Mouse (Mus musculus) left cerebral cortex, postnatal 4 days (tissue): Measurements from ENCODE around the gene Olfr1314. TPM values are rescaled to one million over a fixed set of nuclear protein-coding genes. Genes with fewer than 3 reads are reported as not detected.

ENCODE experiments used
- DNase-seq: peaks from one replicate; pipeline ENCODE4 v3.0.0-alpha.2; 2022
- intact Hi-C: fragments of 180-260 bp; cut with DNase I; formaldehyde crosslinking; loops from one replicate; pipeline ENCODE4 v1.15.1; 2025
- total RNA-seq, 2 experiments: library from RNA; stranded (reverse); gene quantifications; 2 replicates each; pipeline ENCODE4 v1.2.3; 2021

The Olfr1314 gene
- total RNA-seq = not detected

DNA sequence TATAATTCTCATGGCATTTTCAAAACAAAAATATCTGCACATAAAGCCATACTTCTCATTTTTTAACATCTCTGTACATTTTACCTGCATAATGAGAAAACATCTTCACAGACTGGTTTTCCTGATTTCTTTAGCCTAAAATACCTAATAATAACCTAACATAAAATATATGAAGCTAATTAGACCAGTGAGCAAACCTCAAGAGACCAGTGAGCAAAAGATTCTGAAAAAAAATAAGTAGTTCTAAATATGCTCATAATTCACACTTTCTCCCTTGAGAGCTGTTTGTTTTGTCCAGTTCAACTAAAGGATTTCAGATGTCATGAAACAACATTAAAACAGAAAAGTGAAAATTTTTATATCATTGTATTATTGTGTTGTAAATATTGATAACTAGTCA, at the start of gene Olfr1314:
Gene Olfr1314 (minus strand): TSS at position 101 of the 400 bp plus-strand sequence.
- intact Hi-C loops = no loop called here
- DNase-seq = no peak

DNA sequence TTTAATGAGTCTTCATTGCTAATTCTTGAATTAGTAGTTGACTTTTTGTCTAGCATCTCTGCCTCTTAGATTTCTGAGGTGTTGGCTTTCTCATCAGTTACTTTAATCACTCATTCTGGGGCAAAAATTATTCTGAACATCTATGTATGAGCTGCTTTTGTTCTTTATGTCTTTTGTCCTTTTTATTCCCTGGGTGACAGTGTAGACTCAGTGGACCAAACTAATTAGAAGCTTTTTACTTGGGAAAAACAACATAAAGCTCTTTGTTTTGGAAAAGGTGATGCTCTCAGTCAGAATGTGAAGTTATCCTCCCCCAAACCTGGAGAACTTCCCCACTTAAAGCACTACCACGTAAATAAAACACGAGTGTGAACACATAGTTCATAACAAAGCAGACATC, 43.4 kb upstream of the Olfr1314 start, which contains the start of gene Olfr1317:
Gene Olfr1317 (plus strand): TSS at position 301 of the 400 bp plus-strand sequence.
- intact Hi-C loops = no loop called here
- no peak for DNase-seq

- no peak for DNase-seq
- intact Hi-C loops = no loop called here
These were observed 38.3 kb upstream of the Olfr1314 start, which contains the start of gene Olfr1316 for GRCm38 (mm10) chr2:112134877-112135276. Gene Olfr1316, minus strand, starts transcription at chr2:112134977.

DNA sequence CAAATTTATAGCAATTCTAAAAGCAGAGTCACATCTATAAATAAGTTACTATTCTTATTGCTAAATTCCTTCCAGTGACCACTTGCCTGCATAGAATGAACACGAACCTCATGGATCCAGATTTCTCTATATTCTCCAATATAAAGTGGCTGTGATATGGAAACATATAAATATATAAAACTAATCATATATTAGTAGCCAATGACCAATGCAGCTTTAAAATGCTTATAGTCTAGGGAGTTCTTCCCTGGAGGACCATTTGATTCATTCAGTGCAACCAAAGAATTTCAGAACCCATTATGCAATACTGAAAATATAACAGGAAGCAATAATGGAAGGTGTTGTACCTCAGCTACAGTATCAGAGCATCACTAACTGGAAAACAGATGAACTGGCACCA, 18.8 kb upstream of the Olfr1314 start, which contains the start of gene Olfr1315-ps1:
Gene Olfr1315-ps1 (minus strand): TSS at position 101 of the 400 bp plus-strand sequence.
- DNase-seq = no peak
- intact Hi-C loops = no loop called here

GRCm38 (mm10) chr2:112077743-112078142, 18.8 kb downstream of the Olfr1314 start, which contains the start of gene Olfr1313:
Gene Olfr1313, minus strand, starts transcription at chr2:112077843.
- DNase-seq = no peak

GRCm38 (mm10) chr2:112050138-112050537, 46.4 kb downstream of the Olfr1314 start, which contains the start of gene Olfr1312:
Gene Olfr1312, minus strand, starts transcription at chr2:112050238.
- DNase-seq = no peak
- intact Hi-C loops = no loop called here

More at GRCm38 (mm10) chr2:112077743-112078142, 18.8 kb downstream of the Olfr1314 start, which contains the start of gene Olfr1313:
- intact Hi-C loops = no loop called here

Other genes starting within 250 kb of the Olfr1314 start
- not detected for gene Olfr1305, start 219.6 kb downstream of the Olfr1314 start, total RNA-seq
- not detected for gene Olfr1306, start 180.5 kb downstream of the Olfr1314 start, total RNA-seq
- gene Olfr1307, start 147.3 kb downstream of the Olfr1314 start, total RNA-seq = under 1 TPM; 0.04 TPM
- not detected for gene Olfr1308, start 131.8 kb downstream of the Olfr1314 start, total RNA-seq
- gene Olfr1309, start 106.5 kb downstream of the Olfr1314 start, total RNA-seq = not detected
- gene Olfr1310, start 84.1 kb downstream of the Olfr1314 start, total RNA-seq = not detected
- gene Olfr1311, start 72.4 kb downstream of the Olfr1314 start, total RNA-seq = not detected
- not detected for gene Olfr1312, start 46.5 kb downstream of the Olfr1314 start, total RNA-seq
- gene Olfr1313, start 18.9 kb downstream of the Olfr1314 start, total RNA-seq = not detected
- gene Olfr1315-ps1, start 18.7 kb upstream of the Olfr1314 start, total RNA-seq = not detected
- not detected for gene Olfr1316, start 38.2 kb upstream of the Olfr1314 start, total RNA-seq
- not detected for gene Olfr1317, start 43.5 kb upstream of the Olfr1314 start, total RNA-seq
- not detected for gene Olfr1318, start 57.4 kb upstream of the Olfr1314 start, total RNA-seq
- 10 to 100 TPM; 47.7 to 50.4 TPM for gene Lpcat4, start 142.7 kb upstream of the Olfr1314 start, total RNA-seq
- gene Nutm1, start 162.5 kb upstream of the Olfr1314 start, total RNA-seq = not detected
- gene Nop10, start 165.1 kb upstream of the Olfr1314 start, total RNA-seq = 10 to 100 TPM; 72.4 to 79.6 TPM
- gene Slc12a6, start 169.0 kb upstream of the Olfr1314 start, total RNA-seq = 10 to 100 TPM; 84.1 to 87.2 TPM
- under 1 TPM in 1 of 2 experiments, not detected in 1; 0.64 TPM for gene Gm21985, start 169.5 kb upstream of the Olfr1314 start, total RNA-seq